Mouse (Mus musculus): ENCODE data around the gene Kdelr1. TPM values are rescaled to one million over a fixed set of nuclear protein-coding genes. Genes with fewer than 3 reads are reported as not detected.

Kdelr1 gene
- 100 to 1,000 TPM; 121 to 128 TPM for total RNA-seq (2021)

DNA sequence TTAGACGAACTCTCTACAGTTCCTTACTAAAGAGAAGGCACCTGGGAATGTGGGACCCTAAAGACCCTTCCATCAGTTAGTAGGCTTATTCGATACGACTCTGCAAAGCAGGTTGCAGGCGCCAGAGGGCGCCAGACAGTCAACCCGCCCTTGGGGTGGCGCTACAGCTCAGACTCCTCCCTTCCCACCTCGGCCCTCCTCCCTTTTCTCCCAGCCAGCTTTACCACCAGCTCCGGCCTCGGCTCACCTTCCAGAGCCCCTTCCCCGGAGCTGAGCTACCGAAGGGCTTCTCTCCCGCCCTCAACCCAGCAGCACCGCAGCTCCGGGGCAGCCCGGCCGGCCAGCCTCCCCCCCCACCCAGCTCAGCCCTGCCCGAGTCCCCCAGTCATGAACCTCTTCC is at the start of gene Kdelr1:
Gene Kdelr1 (plus strand): TSS at position 149 of the 400 bp plus-strand sequence.
- peak; percentile 93 for DNase-seq
- intact Hi-C loops (cut with DNase I), result loop anchor here (1.0 to 2.0 kb wide), 3 partner anchors 52 to 137 kb away; partner anchors contain the start of gene Ccdc114

DNA sequence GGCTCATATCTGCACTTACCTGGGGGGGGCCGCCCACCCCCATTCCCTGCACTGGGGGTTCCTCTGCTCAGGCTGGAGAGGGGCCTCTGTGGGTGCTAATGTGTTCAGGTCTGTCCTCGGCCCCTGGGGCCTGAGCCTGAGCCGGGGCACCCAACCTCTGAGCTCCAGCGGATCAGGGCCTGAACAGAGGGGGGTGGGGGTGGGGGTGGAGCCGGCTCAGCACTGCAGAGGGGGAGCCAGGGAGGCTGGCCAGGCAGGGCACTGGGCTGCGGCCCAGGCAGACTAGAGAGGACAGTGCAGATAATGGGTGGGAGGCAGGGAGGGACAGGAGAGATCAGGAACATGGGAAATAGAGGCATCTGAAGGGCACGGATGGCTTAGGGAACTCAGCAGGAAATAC is 48.0 kb upstream of the Kdelr1 start, which contains the start of gene Kcnj14:
Gene Kcnj14 (minus strand): TSS at position 185 of the 400 bp plus-strand sequence.
- DNase-seq, result no peak
- intact Hi-C loops (cut with DNase I), result no loop called here

GRCm38 (mm10) chr7:45826631-45827030 is 45.9 kb upstream of the Kdelr1 start:
- DNase-seq, result no peak
- intact Hi-C loops (cut with DNase I), result no loop called here

- DNase-seq, result peak; percentile 90 to 93
- intact Hi-C loops (cut with DNase I), result loop anchor here (2.0 kb wide), 1 partner anchor 34 kb away; no protein-coding TSS in a partner anchor
These were observed 42.0 kb upstream of the Kdelr1 start, which contains the start of gene Grwd1 for GRCm38 (mm10) chr7:45830427-45831127. Grwd1 (minus strand) TSS chr7:45830944.

- DNase-seq, result no peak
- intact Hi-C loops (cut with DNase I), result loop anchor here (2.0 kb wide), 1 partner anchor 34 kb away; no protein-coding TSS in a partner anchor
These were observed 41.4 kb upstream of the Kdelr1 start for GRCm38 (mm10) chr7:45831128-45831525.

- DNase-seq, result no peak
- intact Hi-C loops (cut with DNase I), result no loop called here
These were observed 40.1 kb upstream of the Kdelr1 start for GRCm38 (mm10) chr7:45832428-45832827.

- DNase-seq, result no peak
- intact Hi-C loops (cut with DNase I), result no loop called here
These were observed 39.3 kb upstream of the Kdelr1 start for GRCm38 (mm10) chr7:45833148-45833790.

GRCm38 (mm10) chr7:45833924-45834323 is 38.6 kb upstream of the Kdelr1 start:
- intact Hi-C loops (cut with DNase I), result no loop called here
- DNase-seq, result no peak

- no peak for DNase-seq
- intact Hi-C loops (cut with DNase I), result no loop called here
These were observed 29.4 kb upstream of the Kdelr1 start for GRCm38 (mm10) chr7:45842950-45843744.

- DNase-seq, result no peak
- intact Hi-C loops (cut with DNase I), result no loop called here
These were observed 24.0 kb upstream of the Kdelr1 start for GRCm38 (mm10) chr7:45848447-45849027.

DNA sequence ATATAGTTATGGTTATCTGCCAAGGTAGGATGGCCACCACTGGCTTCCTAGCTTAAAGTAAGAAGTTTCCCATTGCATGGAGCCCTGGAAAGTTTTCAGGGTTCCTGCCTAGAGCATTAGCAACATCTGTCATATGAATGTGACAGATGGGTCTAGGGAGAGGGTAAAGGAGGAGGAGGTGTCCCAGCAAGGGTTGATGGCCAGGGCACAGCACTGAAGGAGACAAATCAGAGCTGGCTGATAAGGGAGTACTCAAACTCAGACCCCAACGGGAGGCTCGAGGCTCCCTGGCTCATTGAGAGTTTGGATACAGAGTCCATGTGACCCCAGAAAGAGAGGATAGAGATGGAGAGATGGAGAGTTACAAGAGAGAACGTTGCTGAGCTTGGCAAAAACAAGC is 21.9 kb upstream of the Kdelr1 start:
- intact Hi-C loops (cut with DNase I), result no loop called here
- DNase-seq, result no peak

DNA sequence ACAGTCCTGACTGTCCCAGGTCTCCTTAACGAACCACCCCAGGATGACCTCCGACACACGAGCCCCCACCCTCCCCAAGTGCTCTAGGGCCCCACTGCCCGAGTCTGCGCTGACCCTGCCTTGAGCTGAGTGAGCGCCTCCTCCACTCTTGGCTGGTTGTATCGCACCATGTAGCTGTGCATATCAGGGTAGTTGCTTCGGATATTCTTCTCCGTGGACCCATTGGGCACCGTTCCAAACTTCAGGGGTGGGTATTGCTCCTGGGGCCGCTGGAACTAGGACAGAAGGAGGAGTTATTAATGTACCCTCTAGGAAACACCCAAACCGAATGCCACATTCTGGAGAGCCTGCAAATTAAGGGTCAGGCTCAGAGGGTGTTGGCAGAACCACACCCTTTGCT is 19.5 kb upstream of the Kdelr1 start:
- intact Hi-C loops (cut with DNase I), result no loop called here
- DNase-seq, result no peak

GRCm38 (mm10) chr7:45856950-45857901 is 15.3 kb upstream of the Kdelr1 start:
- no peak for DNase-seq
- intact Hi-C loops (cut with DNase I), result no loop called here

DNA sequence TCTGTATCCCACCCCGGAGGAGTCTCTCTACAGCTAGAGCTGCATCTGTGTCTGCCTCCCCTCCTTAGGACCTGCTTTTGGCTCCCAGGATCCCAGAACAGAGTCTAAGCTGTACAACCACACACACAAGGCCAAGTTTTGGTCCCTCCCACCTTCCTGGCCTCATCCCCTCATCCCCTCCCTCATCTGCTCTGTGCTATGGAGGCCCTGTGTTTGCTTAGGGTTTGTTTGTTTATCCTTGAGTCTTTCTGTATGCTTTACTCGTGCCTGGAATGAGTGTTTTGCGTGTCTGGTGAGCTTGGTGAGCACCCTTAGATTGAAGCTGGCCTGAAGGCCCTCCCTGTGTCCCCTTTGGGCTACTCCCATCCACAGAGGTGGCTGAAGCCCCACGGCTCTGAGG is 13.6 kb upstream of the Kdelr1 start:
- intact Hi-C loops (cut with DNase I), result no loop called here

GRCm38 (mm10) chr7:45862804-45863203 is 9.8 kb upstream of the Kdelr1 start:
- intact Hi-C loops (cut with DNase I), result no loop called here
- no peak for DNase-seq

More for the DNA sequence above, 13.6 kb upstream of the Kdelr1 start:
- DNase-seq, result no peak

DNA sequence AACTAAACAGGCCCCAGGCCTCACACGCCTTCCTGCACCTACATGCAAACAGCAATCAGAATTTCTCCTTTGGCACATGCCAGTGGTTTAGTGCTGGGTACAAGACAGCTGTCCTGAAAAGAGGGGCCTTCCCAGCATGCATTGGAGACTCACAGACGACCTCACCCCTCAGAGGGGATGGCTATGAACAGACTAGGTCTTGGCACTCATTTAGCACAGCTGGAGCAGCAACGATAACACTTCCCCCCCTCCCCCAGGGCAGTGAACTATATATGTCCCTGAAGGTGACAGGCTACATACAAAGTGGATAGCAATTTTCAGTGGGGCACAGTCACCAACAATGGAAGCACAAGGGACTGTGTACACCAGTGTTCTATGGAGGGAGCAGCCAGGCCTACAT is 8.1 kb upstream of the Kdelr1 start:
- intact Hi-C loops (cut with DNase I), result loop anchor here (2.0 kb wide), 1 partner anchor 34 kb away; the partner anchor contains the start of gene Grwd1
- DNase-seq, result no peak

- DNase-seq, result peak; percentile 93 to 96
- intact Hi-C loops (cut with DNase I), result loop anchor here (2.0 kb wide), 1 partner anchor 35 kb away; the partner anchor contains the start of gene Grwd1
These were observed 6.4 kb upstream of the Kdelr1 start for GRCm38 (mm10) chr7:45865925-45866910.

GRCm38 (mm10) chr7:45867871-45868270 is 4.7 kb upstream of the Kdelr1 start:
- no peak for DNase-seq
- intact Hi-C loops (cut with DNase I), result no loop called here

Data from heart, postnatal 10 days (tissue).